Mouse (Mus musculus) stomach, postnatal 0 days (tissue): ENCODE data around the gene Zfp384.

Experiments
- CTCF ChIP-seq: IDR thresholded peaks from 2 replicates; pipeline ENCODE4 v1.5.1; 2016; ENCODE audit warnings: antibody characterized with exemption, low read depth, mild to moderate bottlenecking, moderate library complexity
- EP300 ChIP-seq: optimal IDR thresholded peaks from 2 replicates; pipeline ENCODE3; 2016; ENCODE audit warnings: antibody characterized with exemption

GRCm38 (mm10) chr6:125084424-125084823 lies 75.5 kb downstream of the Zfp384 start:
- TF ChIP-seq CTCF (peak; percentile 92), EP300 (no peak)
